Mouse (Mus musculus) liver, adult 2 months (tissue): Measurements from ENCODE around the gene Pdlim7. TPM values are rescaled to one million over a fixed set of nuclear protein-coding genes. Genes with fewer than 3 reads are reported as not detected.
A peak's percentile ranks its signal among the peaks of the same experiment; 100 is the strongest.

Source experiments
- DNase-seq: peaks from one replicate; pipeline ENCODE4 v3.0.0-alpha.2; 2011; ENCODE audit warnings: low read depth, low spot score; ENCODE audit errors: extremely low read depth
- H3K27ac ChIP-seq: fragments of 200-500 bp; replicated peaks from 2 replicates; pipeline ENCODE4 v1.5.1; 2012; ENCODE audit warnings: low read depth, mild to moderate bottlenecking, control low read depth, inconsistent platforms, low read length; ENCODE audit not compliant: insufficient read depth
- H3K27me3 ChIP-seq: fragments of 200-500 bp; 2 replicates; pipeline ENCODE4 v1.6.1; 2012; ENCODE audit warnings: mild to moderate bottlenecking, moderate library complexity, low read length, inconsistent platforms; ENCODE audit not compliant: control insufficient read depth, insufficient read depth
- H3K36me3 ChIP-seq: fragments of 200-500 bp; 2 replicates; pipeline ENCODE4 v1.6.1; 2012; ENCODE audit warnings: low read length, inconsistent platforms; ENCODE audit not compliant: control insufficient read depth, insufficient read depth
- H3K4me1 ChIP-seq: fragments of 200-500 bp; 2 replicates; pipeline ENCODE4 v1.6.1; 2011; ENCODE audit warnings: low read length; ENCODE audit not compliant: control insufficient read depth, insufficient read depth
- H3K4me3 ChIP-seq: fragments of 200-500 bp; 2 replicates; pipeline ENCODE4 v1.5.1; 2011; ENCODE audit warnings: low read depth, mild to moderate bottlenecking, control low read depth, low read length, moderate library complexity; ENCODE audit not compliant: insufficient read depth
- H3K79me2 ChIP-seq: fragments of 200-500 bp; 2 replicates; pipeline ENCODE4 v1.6.1; 2012; ENCODE audit warnings: inconsistent platforms, mild to moderate bottlenecking, low read length, moderate library complexity; ENCODE audit not compliant: control insufficient read depth, insufficient read depth
- H3K9ac ChIP-seq: fragments of 200-500 bp; 2 replicates; pipeline ENCODE4 v1.6.1; 2012; ENCODE audit warnings: low read depth, mild to moderate bottlenecking, control low read depth, inconsistent platforms, low read length
- CTCF ChIP-seq: fragments of 200-500 bp; IDR thresholded peaks from 2 replicates; pipeline ENCODE4 v1.5.1; 2011; ENCODE audit warnings: low read depth, low read length, control low read depth
- POLR2A ChIP-seq: fragments of 200-500 bp; IDR thresholded peaks from 2 replicates; pipeline ENCODE4 v1.6.1; 2011; ENCODE audit warnings: low read length, control low read depth; ENCODE audit not compliant: insufficient read depth; ENCODE audit errors: extremely low read depth
- WGBS: fragments of 180-500 bp; shearing (Covaris S2); methylation state at CpG from one replicate; pipeline ENCODE4 v1.1.7; 2018; 5-methylcytosine and 5-hydroxymethylcytosine counted together
- polyA plus RNA-seq: library from polyadenylated mRNA; depleted of rRNA; stranded (reverse); fragments of >200 nt; gene quantifications from 2 replicates; pipeline ENCODE4 v1.2.3, GENCODE M21; 2012
- total RNA-seq: library from RNA; depleted of rRNA; stranded (reverse); fragments of >200 nt; gene quantifications from 2 replicates; pipeline ENCODE4 v1.2.3, GENCODE M21; 2014

Gene Pdlim7
- total and polyA plus RNA-seq, 2 experiments: 6.4 to 10.2 TPM

DNA sequence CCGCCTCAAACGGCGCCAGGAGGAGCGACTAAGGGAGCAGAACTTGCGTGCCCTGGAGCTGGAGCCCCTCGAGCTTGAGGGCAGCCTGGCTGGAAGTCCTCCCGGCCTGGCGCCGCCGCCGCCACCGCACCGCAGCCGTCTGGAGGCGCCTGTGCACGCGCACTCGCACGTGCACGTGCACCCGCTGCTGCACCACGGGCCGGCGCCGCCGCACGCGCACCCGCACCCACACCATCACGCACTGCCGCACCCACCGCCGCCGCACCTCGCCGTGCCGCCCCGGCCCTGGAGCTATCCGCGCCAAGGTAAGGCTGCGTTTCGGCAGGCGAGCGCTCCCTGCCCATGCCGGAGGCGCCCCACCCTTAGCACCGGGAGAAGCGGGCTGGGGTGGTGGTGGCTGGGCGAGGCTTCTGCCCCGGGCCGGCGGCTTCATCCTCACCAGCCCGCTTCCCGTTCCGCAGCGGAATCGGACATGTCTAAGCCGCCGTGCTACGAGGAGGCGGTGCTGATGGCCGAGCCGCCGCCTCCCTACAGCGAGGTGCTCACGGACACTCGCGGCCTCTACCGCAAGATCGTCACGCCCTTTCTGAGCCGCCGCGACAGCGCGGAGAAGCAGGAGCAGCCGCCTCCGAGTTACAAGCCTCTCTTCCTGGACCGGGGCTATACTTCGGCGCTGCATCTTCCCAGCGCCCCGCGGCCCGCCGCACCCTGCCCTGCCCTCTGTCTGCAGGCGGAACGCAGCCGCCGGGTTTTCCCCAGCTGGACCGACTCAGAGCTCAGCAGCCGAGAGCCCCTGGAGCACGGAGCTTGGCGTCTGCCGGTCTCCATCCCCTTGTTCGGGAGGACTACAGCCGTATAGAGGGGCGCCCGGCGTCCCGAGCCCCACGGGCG lies 41.1 kb downstream of the Pdlim7 start:
- Histone ChIP-seq H3K27ac (no peak overlapping the region), H3K9ac (peak overlapping the region; percentile 78)
- 2% methylated on average over 99 of the region's 103 CpGs for WGBS

DNA sequence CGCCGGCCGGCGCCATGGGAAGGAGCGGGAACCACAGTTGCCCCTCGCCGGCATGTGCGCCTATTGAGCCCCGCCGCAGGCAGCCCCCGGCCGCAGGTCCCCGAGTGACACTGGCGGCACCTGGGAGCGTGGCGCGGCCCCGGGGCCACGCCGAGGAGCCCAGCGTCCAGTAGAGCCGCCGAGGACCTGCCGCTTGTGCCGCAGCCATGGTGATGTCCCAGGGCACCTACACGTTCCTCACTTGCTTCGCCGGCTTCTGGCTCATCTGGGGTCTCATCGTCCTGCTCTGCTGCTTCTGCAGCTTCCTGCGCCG lies 41.7 kb downstream of the Pdlim7 start:
- Histone ChIP-seq H3K9ac (peak overlapping the region; percentile 78), H3K36me3 (no peaks in the 10 kb centered on the region), H3K79me2 (no peaks in the 10 kb centered on the region), H3K4me1 (no peaks in the 10 kb centered on the region; the same call in 1 of the 2 replicates), H3K27me3 (peaks cover 12% of the 10 kb centered on the region; the same call in 1 of the 2 replicates), H3K4me3 (peak overlapping the region; percentile 68), H3K27ac (no peak overlapping the region)
- no peak for TF ChIP-seq CTCF
- TF ChIP-seq POLR2A: no peak
- WGBS: under 1% methylated on average over 31 of the region's 31 CpGs
- no peak for DNase-seq

More for the DNA sequence above, 41.1 kb downstream of the Pdlim7 start:
- Histone ChIP-seq H3K36me3 (no peaks in the 10 kb centered on the region), H3K4me1 (no peaks in the 10 kb centered on the region; the same call in 1 of the 2 replicates), H3K27me3 (peaks cover 12% of the 10 kb centered on the region; the same call in 1 of the 2 replicates), H3K79me2 (no peaks in the 10 kb centered on the region), H3K4me3 (peak overlapping the region; percentile 68)
- TF ChIP-seq CTCF: no peak
- no peak for TF ChIP-seq POLR2A
- no peak for DNase-seq

DNA sequence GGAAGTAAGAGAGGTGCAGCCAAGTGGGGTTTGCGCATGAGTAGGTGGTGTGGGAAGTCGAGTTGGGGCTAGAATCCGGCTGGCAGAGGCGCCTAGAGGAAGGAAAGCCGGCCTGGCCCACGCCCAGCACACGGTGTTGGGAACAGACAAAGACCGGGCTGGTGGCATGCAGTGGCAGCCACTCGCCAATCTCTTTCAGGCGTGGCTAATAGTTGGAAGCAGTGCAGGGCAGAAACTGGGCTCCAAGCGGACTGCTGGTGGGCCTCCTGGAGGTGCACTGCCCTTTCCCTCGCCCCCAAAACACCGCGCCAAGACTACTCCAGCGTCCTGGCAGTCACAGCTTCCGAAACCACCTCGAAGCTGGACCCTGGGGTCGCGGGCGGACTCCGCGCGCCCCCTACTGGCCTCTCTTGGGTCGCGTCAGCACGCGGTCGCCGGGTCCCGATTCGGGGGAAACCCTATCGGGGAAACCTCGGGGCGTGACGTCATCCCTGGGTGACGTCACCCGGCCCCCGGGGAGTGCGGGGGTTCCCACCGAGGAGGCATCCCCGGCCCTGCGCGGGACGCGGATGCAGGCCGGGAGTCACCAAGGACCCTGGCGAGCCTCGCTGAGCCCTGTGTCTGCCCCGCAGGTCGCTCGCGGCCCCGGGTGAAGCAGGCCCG lies 42.2 kb downstream of the Pdlim7 start:
- TF ChIP-seq CTCF: peak; percentile 79
- TF ChIP-seq POLR2A: no peak
- H3K27me3 ChIP-seq: peaks cover 12% of the 10 kb centered on the region; the same call in 1 of the 2 replicates
- no peaks in the 10 kb centered on the region for H3K36me3 ChIP-seq
- H3K27ac ChIP-seq: no peak overlapping the region
- 1% methylated on average over 54 of the region's 54 CpGs for WGBS
- peak overlapping the region; percentile 68 for H3K4me3 ChIP-seq
- no peak for DNase-seq
- no peaks in the 10 kb centered on the region for H3K79me2 ChIP-seq
- H3K4me1 ChIP-seq: no peaks in the 10 kb centered on the region; the same call in 1 of the 2 replicates
- H3K9ac ChIP-seq: peak overlapping the region; percentile 78

DNA sequence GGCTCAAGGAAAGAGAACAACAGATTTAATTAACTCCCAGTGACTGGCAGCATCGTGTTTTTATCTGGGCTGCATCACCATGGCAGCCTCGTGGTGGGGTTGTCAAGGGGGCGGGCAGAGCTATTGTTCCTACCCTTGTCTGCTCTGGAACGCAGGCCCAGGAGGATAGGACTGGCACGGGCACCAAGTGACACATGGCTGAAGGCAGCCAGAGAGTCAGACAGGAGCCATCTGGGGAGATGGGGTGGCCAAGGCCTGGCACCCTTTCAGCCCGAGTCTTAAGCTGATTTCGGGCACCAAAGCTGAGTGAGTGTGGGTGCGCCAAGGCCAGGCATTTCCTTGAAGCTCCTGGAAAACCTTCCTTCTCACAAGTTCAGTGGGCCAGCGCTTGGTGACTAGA lies 43.1 kb downstream of the Pdlim7 start:
- DNase-seq: no peak
- H3K27me3 ChIP-seq: peaks cover 12% of the 10 kb centered on the region; the same call in 1 of the 2 replicates
- TF ChIP-seq CTCF (no peak), POLR2A (no peak)
- no peaks in the 10 kb centered on the region for H3K36me3 ChIP-seq
- H3K9ac ChIP-seq: no peak overlapping the region
- H3K27ac ChIP-seq: no peak overlapping the region
- H3K4me3 ChIP-seq: no peak overlapping the region
- H3K4me1 ChIP-seq: no peaks in the 10 kb centered on the region; the same call in 1 of the 2 replicates
- 85% methylated on average over 9 of the region's 9 CpGs for WGBS
- H3K79me2 ChIP-seq: no peaks in the 10 kb centered on the region

DNA sequence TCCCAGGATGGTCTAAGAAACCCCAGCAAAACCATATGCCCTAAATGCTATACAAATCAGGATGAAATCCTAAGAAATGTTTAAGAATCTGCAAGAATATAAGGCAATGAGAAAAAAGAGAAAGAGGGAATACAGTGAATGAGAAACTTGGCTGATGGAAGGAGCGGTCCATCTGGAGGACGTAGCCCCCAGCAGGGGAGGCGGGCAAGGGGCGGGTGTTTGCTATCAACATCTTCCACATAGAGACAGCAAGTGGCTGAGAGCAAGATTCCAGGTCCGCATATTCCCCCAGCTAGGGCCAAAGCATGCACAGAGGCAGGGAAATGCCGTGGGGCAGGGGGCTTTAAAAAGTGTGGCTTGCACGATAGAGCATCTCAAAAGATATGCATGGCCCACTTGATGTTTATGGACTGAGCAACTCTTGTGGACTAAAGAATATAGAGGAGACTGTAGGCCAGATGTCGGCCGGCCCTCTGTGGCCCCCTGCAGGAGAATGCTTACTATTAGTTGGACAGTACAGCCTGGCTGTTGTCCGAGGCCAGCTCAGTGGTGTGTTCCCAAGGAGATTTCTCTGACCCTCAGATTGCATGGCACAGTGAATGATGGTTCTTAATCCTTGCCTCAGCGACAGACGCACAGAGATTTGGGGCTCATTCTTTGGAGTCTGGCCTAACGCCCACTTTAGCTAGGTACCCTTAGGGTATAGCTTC lies 44.5 kb downstream of the Pdlim7 start:
- no peaks in the 10 kb centered on the region for H3K36me3 ChIP-seq
- H3K27ac ChIP-seq: no peak overlapping the region
- WGBS: 53% methylated on average over 13 of the region's 13 CpGs
- no peak for DNase-seq
- no peaks in the 10 kb centered on the region for H3K79me2 ChIP-seq
- H3K4me3 ChIP-seq: no peak overlapping the region
- no peaks in the 10 kb centered on the region; the same call in 1 of the 2 replicates for H3K4me1 ChIP-seq
- H3K27me3 ChIP-seq: peaks cover 17% of the 10 kb centered on the region
- TF ChIP-seq CTCF (peak; percentile 63), POLR2A (no peak)
- no peak overlapping the region for H3K9ac ChIP-seq
